Mouse (Mus musculus) hindbrain, postnatal 0 days (tissue): ENCODE data around the gene Pip5k1b. TPM values are rescaled to one million over a fixed set of nuclear protein-coding genes. Genes with fewer than 3 reads are reported as not detected.

Source experiments
- ATAC-seq: fragments of 200-750 bp; cut with Nextera tagmentation; 2 replicates; pipeline ENCODE4 v1.8.0; 2017; ENCODE audit warnings: mild to moderate bottlenecking, moderate TSS enrichment, moderate library complexity
- DNase-seq: peaks from one replicate; pipeline ENCODE4 v3.0.0-alpha.2; 2015; ENCODE audit warnings: low spot score
- H3K27ac ChIP-seq: fragments of 300-500 bp; sonication (generic); 2 replicates; pipeline ENCODE4 v1.5.1; 2014; ENCODE audit warnings: mild to moderate bottlenecking
- H3K27me3 ChIP-seq: fragments of 300-500 bp; sonication (generic); 2 replicates; pipeline ENCODE4 v1.6.1; 2014; ENCODE audit warnings: low read length, mixed read lengths; ENCODE audit not compliant: insufficient read depth
- H3K36me3 ChIP-seq: fragments of 300-500 bp; sonication (generic); 2 replicates; pipeline ENCODE4 v1.6.1; 2014; ENCODE audit warnings: low read length, mixed read lengths; ENCODE audit not compliant: insufficient read depth
- H3K4me1 ChIP-seq: fragments of 300-500 bp; sonication (generic); 2 replicates; pipeline ENCODE4 v1.6.1; 2014; ENCODE audit warnings: antibody characterized with exemption, low read length, mixed read lengths; ENCODE audit not compliant: insufficient read depth
- H3K4me2 ChIP-seq: fragments of 300-500 bp; sonication (generic); 2 replicates; pipeline ENCODE4 v1.6.1; 2014; ENCODE audit warnings: low read depth, mild to moderate bottlenecking, low read length, moderate library complexity, mixed read lengths
- H3K4me3 ChIP-seq: fragments of 300-500 bp; sonication (generic); 2 replicates; pipeline ENCODE4 v1.5.1; 2014; ENCODE audit warnings: low read length
- H3K9ac ChIP-seq: fragments of 300-500 bp; sonication (generic); replicated peaks from 2 replicates; pipeline ENCODE4 v1.6.1; 2014; ENCODE audit warnings: mild to moderate bottlenecking, low read length, moderate library complexity, mixed read lengths
- H3K9me3 ChIP-seq: fragments of 300-500 bp; sonication (generic); 2 replicates; pipeline ENCODE4 v1.6.1; 2016; ENCODE audit warnings: low read length, mixed read lengths
- CTCF ChIP-seq: IDR thresholded peaks from 2 replicates; pipeline ENCODE4 v1.5.1; 2016; ENCODE audit warnings: antibody characterized with exemption, control low read depth, low read depth
- WGBS: fragments of 180-500 bp; shearing (Covaris S2); extraction: QIAGEN DNeasy Blood & Tissue Kit; methylation state at CpG from one replicate; pipeline ENCODE4 v1.1.7; 2014; 5-methylcytosine and 5-hydroxymethylcytosine counted together
- polyA plus RNA-seq: library from polyadenylated mRNA; unstranded; fragments of >200 nt; fragmentation: Nextera tagmentation; extraction: Ambion mirVana; gene quantifications from 2 replicates; pipeline ENCODE4 v1.2.1, GENCODE M21; 2015
- total RNA-seq: library from RNA; depleted of rRNA; stranded (reverse); fragments of >200 nt; gene quantifications from 2 replicates; pipeline ENCODE4 v1.2.3, GENCODE M21; 2014

The Pip5k1b gene
- total and polyA plus RNA-seq, 2 experiments from 2014 or later = 2.0 to 2.2 TPM

DNA sequence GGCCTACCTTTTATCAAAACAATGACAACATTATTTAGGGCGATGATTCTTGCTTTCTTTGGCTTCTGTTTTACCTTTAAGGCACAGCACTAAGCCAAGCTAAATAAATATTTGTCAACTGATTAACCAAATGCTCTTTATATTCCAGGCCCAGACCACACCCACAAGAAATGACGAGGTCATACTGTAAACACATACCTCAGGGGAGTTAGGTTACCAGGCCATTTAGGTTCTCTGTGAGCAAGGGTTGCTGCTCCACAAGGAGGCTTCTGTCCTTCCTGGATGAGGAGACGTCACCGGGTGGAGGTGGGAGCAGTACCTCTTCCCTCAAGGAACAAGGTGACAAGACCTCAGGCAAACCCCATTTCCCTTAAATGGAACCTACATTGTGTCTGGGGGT is 128.4 kb downstream of the Pip5k1b start:
- TF ChIP-seq CTCF = no peak
- Histone ChIP-seq H3K27me3 (no peaks in the 10 kb centered on the region), H3K4me2 (no peak overlapping the region), H3K9ac (no peak overlapping the region), H3K4me3 (no peak overlapping the region), H3K36me3 (no peaks in the 10 kb centered on the region), H3K9me3 (no peaks in the 10 kb centered on the region), H3K27ac (no peak overlapping the region), H3K4me1 (no peaks in the 10 kb centered on the region)
- ATAC-seq (no peak), DNase-seq (no peak)
- WGBS = 78% methylated on average over 4 of the region's 4 CpGs

DNA sequence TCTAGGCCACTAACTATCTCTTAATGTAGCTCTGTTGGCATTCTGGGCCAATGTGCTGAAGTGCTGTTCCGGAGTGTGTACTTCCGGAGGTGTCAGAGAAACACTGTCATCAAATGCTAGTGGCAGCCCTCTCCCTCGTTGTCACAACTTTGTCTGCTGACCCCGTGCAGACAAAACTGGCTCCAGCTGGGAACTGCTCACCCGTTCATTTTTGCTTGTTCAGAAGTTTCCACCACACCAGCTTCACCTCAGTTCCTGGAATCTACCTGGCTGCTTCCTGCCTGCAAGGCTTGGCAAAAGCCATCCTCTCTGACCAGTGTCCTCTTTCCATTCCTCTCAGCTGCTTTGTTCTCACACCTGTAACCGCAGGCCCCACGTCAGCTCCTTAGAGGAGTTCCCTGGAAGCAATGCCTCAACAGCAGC is 128.9 kb downstream of the Pip5k1b start:
- Histone ChIP-seq H3K36me3 (no peaks in the 10 kb centered on the region), H3K4me2 (no peak overlapping the region), H3K4me3 (no peak overlapping the region), H3K27ac (no peak overlapping the region), H3K9me3 (no peaks in the 10 kb centered on the region), H3K9ac (no peak overlapping the region), H3K4me1 (no peaks in the 10 kb centered on the region), H3K27me3 (no peaks in the 10 kb centered on the region)
- DNase-seq (no peak), ATAC-seq (no peak)
- no peak for TF ChIP-seq CTCF
- 81% methylated on average over 7 of the region's 7 CpGs for WGBS

DNA sequence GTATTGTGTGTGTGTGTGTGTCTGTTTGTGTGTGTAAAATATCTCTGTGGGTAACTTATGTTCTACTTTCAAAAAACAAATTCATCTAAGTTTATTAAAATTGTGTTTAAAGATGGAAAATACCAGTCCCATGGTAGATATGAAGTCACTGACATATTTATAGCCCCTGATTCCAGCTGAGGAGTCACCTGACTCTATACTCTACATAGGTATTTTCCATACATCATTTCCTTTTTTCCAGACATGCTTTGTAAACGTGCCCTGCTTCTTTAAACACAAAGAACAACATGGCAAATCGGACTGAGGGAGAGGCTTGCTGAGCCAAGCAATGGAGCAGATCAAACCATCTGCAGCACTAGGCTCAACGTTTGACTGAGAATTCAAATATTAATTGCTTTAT is 137.6 kb downstream of the Pip5k1b start:
- WGBS = 51% methylated on average over 3 of the region's 3 CpGs
- H3K4me2 ChIP-seq = no peak overlapping the region
- ATAC-seq (no peak), DNase-seq (no peak)
- no peaks in the 10 kb centered on the region for H3K9me3 ChIP-seq
- 0 out of 2 replicates have a peak, but pooled peaks cover 2% of the 10 kb centered on the region for H3K4me1 ChIP-seq
- no peak overlapping the region for H3K4me3 ChIP-seq
- H3K27me3 ChIP-seq = no peaks in the 10 kb centered on the region
- no peak overlapping the region for H3K27ac ChIP-seq
- no peak for TF ChIP-seq CTCF
- no peak overlapping the region for H3K9ac ChIP-seq
- no peaks in the 10 kb centered on the region for H3K36me3 ChIP-seq

DNA sequence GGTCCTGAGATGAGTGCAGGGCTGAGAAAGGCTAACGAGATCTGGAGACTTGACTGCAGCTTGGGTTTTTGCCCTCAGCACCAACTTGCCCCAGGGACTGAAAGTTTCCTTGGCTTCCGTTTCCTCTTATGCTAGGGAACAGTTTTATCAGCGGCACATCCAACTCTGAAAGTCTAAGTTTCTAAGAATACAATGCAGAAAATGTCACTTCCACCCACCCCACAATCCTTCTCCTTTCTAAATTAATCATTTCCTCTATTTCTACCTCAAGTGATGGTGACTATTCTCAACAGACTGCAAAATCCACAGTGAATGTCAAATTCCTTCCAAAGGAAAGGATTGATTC is 138.0 kb downstream of the Pip5k1b start:
- H3K36me3 ChIP-seq = no peaks in the 10 kb centered on the region
- H3K4me2 ChIP-seq = no peak overlapping the region
- no peaks in the 10 kb centered on the region for H3K27me3 ChIP-seq
- 83% methylated on average over 3 of the region's 3 CpGs for WGBS
- no peak overlapping the region for H3K4me3 ChIP-seq
- no peak overlapping the region for H3K9ac ChIP-seq
- no peak for TF ChIP-seq CTCF
- 0 out of 2 replicates have a peak, but pooled peaks cover 2% of the 10 kb centered on the region for H3K4me1 ChIP-seq
- no peaks in the 10 kb centered on the region for H3K9me3 ChIP-seq
- ATAC-seq = no peak
- H3K27ac ChIP-seq = no peak overlapping the region
- no peak for DNase-seq

DNA sequence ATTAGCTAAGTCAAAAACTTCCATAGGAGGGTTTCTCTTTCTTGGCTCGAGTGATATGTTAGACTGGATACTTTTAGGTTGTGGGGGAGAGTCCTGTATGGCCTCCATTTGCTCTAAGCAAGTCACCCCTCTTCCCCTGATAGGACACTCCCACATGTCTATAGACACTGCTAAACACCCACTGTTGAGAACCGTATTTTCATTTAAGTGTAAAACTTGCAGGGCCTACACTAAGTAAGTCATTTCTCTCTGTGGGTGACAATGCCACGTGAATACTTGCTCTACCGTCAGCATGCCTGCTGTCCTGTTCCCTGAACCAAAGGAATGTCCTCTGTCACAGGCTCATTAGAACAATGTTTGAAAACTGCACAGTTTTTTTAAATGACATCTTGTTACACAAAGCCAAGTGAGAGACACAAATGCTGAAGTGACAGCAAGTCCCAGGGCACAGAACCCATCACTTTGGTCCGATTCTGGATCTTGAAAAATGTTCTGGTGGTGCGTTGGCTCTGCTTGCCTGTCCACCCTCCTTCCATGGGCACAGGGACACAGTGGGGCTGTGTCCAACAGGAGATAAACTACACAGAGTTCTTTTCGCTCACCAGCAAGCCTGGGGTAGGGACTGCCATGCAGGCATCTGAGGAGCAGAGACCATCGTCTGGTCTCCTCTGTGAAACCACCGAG is 138.6 kb downstream of the Pip5k1b start:
- no peaks in the 10 kb centered on the region for H3K27me3 ChIP-seq
- no peak overlapping the region for H3K4me2 ChIP-seq
- DNase-seq = no peak
- no peak overlapping the region for H3K27ac ChIP-seq
- no peaks in the 10 kb centered on the region for H3K9me3 ChIP-seq
- TF ChIP-seq CTCF = no peak
- 0 out of 2 replicates have a peak, but pooled peaks cover 2% of the 10 kb centered on the region for H3K4me1 ChIP-seq
- ATAC-seq = no peak
- no peak overlapping the region for H3K9ac ChIP-seq
- H3K36me3 ChIP-seq = no peaks in the 10 kb centered on the region
- WGBS = 77% methylated on average over 9 of the region's 9 CpGs
- H3K4me3 ChIP-seq = no peak overlapping the region

DNA sequence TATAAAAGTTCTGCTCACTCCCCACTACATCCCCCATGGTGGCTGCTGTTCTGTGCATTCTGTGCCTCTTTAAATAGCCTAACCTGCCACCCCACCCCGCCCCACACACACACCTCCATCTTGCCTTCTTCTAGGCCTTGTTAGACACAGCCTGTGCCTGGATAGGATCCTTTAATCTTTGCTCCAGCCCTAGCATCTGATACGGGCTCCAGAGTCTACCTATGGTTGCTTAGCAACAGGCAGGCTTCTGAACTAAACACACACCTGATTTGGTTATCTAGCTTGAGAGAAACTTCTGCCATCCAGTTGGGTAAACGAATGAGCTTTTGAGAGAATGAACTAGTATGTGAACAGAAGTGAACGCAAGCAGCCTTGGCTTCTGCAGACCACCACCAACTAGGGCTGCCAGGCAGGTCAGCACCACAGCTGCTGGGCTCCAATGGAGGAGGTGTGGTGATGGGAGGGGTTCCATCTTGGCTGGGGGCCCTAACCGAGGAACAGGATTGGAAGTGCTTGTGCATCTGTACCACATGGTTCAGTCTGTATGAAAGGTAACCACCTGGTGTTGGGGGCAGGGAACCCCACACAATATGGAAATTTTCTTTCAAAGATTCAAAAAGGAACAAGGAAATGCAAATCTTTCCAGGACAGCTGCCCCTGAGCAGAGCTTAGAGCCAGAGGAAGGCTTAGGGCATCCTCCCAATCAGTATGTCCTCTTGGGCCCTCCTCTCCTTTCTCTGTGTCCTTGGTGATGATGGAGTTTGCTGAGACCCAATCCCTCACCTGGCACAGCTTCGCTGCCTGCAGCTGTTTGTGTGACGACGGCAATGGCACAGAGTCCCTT is 139.7 kb downstream of the Pip5k1b start:
- Histone ChIP-seq H3K36me3 (no peaks in the 10 kb centered on the region), H3K27me3 (no peaks in the 10 kb centered on the region), H3K27ac (peak overlapping the region; percentile 45; the same call in 1 of the 2 replicates), H3K9me3 (no peaks in the 10 kb centered on the region), H3K4me2 (no peak overlapping the region), H3K4me3 (no peak overlapping the region), H3K4me1 (0 out of 2 replicates have a peak, but pooled peaks cover 2% of the 10 kb centered on the region), H3K9ac (no peak overlapping the region)
- TF ChIP-seq CTCF = no peak
- 69% methylated on average over 8 of the region's 8 CpGs for WGBS
- ATAC-seq = peak; percentile 87
- peak; percentile 66 for DNase-seq
